27 mouse cellular contexts compared by ENCODE assay signal in the genomic region with DNA sequence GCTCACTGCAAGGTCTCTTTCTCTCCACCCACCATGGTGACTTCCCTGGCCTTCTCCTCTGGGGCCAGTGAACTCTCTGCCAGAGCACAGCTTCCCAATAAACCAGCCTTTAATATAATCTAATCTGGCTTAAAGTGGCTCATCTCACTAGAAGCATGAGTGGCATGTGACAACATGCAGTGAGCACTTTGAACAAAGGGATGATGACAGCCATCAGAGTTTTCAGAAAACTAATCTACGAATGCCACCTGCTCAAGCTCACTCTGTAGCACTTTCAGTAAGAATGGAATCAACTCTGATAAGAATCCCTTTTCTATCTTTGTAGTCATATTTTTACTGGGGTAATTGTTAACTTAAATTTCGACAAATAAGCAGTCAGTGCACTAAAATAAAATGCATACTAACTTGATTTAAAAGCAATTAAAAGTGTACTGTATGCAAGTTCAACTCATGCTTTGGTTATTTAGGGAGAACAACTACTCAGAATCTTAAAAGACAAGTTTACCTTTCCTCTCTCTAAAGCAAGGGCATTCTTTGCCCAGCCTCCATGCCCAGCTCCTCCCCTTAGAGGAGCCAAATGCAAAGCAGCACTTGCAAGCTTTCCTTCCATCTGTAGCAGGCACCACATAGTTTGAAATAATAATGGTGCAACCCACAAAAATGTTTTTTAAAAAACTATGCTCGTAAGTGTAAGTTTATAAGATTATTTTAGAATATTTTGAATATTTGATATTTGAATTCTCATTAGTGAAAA. TPM values are rescaled to one million over a fixed set of nuclear protein-coding genes. Genes with fewer than 3 reads are reported as not detected.
DNase-seq lines count a peak whose midpoint lies in the region; ATAC-seq lines count a peak whose summit lies in the region.
"Had no signal": no experiment of that assay in that cellular context is flagged by ENCODE, and none has a peak within 500 bp of the region (broad histone marks: within the 10 kb centered on the region; RNA-seq: fewer than 3 reads in every experiment).

No protein-coding gene starts in this region.

- WGBS in heart, embryonic 16.5 days = 54% methylated on average over 3 of the region's 3 CpGs
- 49% methylated on average over 3 of the region's 3 CpGs for WGBS in heart, embryonic 10.5 days
- 60% methylated on average over 3 of the region's 3 CpGs for WGBS in midbrain, embryonic 16.5 days
- 60% methylated on average over 3 of the region's 3 CpGs for WGBS in midbrain, embryonic 14.5 days
- 85% methylated on average over 3 of the region's 3 CpGs for WGBS in neural tube, embryonic 15.5 days

- peak; percentile 55; the same call in 1 of the 2 replicates for ATAC-seq in heart, embryonic 16.5 days (replicated peaks; ENCODE audit: extremely low read depth, insufficient read depth, low FRiP score)
- peak; percentile 26; the same call in 1 of the 2 replicates for ATAC-seq in midbrain, embryonic 16.5 days
- ATAC-seq in midbrain, embryonic 14.5 days (ENCODE audit: low FRiP score, low TSS enrichment) = no peak
- ATAC-seq in megakaryocyte progenitor cell, adult 5-6 weeks (replicated peaks; ENCODE audit: poor library complexity) = peak; percentile 93
- ATAC-seq in neural tube, embryonic 15.5 days (ENCODE audit: low FRiP score) = no peak
- no peak for ATAC-seq in granulocyte monocyte progenitor cell, adult 5-6 weeks (replicated peaks; ENCODE audit: poor library complexity, severe bottlenecking)
- ATAC-seq: inflammation-experienced regulatory T-cells, adult 6 months; lung, postnatal 0 days had no signal

- no peak overlapping the region for H3K9ac ChIP-seq in heart, embryonic 16.5 days (ENCODE audit: low read length)
- H3K9ac ChIP-seq in midbrain, embryonic 16.5 days (ENCODE audit: low read depth, low read length) = no peak overlapping the region
- no peak overlapping the region for H3K9ac ChIP-seq in midbrain, embryonic 14.5 days (replicated peaks; ENCODE audit: low read length)
- H3K9ac ChIP-seq in neural tube, embryonic 15.5 days (replicated peaks) = no peak overlapping the region
- H3K9ac ChIP-seq: hindbrain, embryonic 12.5 days; limb, embryonic 15.5 days; neural tube, embryonic 12.5 days had no signal

- peaks cover 2% of the 10 kb centered on the region; the same call in 1 of the 2 replicates for H3K27me3 ChIP-seq in heart, embryonic 16.5 days (ENCODE audit: control insufficient read depth, insufficient read depth, low read length)
- H3K27me3 ChIP-seq in heart, embryonic 10.5 days (ENCODE audit: insufficient read depth, poor library complexity, severe bottlenecking) = no peaks in the 10 kb centered on the region
- no peaks in the 10 kb centered on the region for H3K27me3 ChIP-seq in midbrain, embryonic 16.5 days (ENCODE audit: control insufficient read depth, insufficient read depth, low read depth, low read length)
- no peaks in the 10 kb centered on the region for H3K27me3 ChIP-seq in midbrain, embryonic 14.5 days (ENCODE audit: control insufficient read depth, insufficient read depth, low read length)
- H3K27me3 ChIP-seq in neural tube, embryonic 15.5 days (replicated peaks) = no peaks in the 10 kb centered on the region
- H3K27me3 ChIP-seq: hindbrain, embryonic 12.5 days; limb, embryonic 15.5 days; neural tube, embryonic 12.5 days had no signal

- peak overlapping the region; percentile 21; the same call in 1 of the 2 replicates for H3K4me2 ChIP-seq in heart, embryonic 16.5 days (ENCODE audit: low read depth, low read length)
- H3K4me2 ChIP-seq in midbrain, embryonic 16.5 days (ENCODE audit: low read length) = no peak overlapping the region
- no peak overlapping the region for H3K4me2 ChIP-seq in midbrain, embryonic 14.5 days (ENCODE audit: low read length)
- H3K4me2 ChIP-seq in neural tube, embryonic 15.5 days = no peak overlapping the region
- H3K4me2 ChIP-seq: hindbrain, embryonic 12.5 days; limb, embryonic 15.5 days; midbrain, embryonic 11.5 days; neural tube, embryonic 12.5 days had no signal

- no peaks in the 10 kb centered on the region for H3K9me3 ChIP-seq in heart, embryonic 16.5 days (replicated peaks; ENCODE audit: control insufficient read depth, low read length)
- H3K9me3 ChIP-seq in heart, embryonic 10.5 days = no peaks in the 10 kb centered on the region
- H3K9me3 ChIP-seq in midbrain, embryonic 16.5 days (replicated peaks; ENCODE audit: control insufficient read depth, low read length, poor library complexity, severe bottlenecking) = no peaks in the 10 kb centered on the region
- H3K9me3 ChIP-seq in midbrain, embryonic 14.5 days (ENCODE audit: control insufficient read depth, low read length) = no peaks in the 10 kb centered on the region
- no peaks in the 10 kb centered on the region for H3K9me3 ChIP-seq in neural tube, embryonic 15.5 days (replicated peaks)
- H3K9me3 ChIP-seq: embryonic facial prominence, embryonic 10.5 days; hindbrain, embryonic 12.5 days; limb, embryonic 15.5 days; neural tube, embryonic 12.5 days had no signal

- no peak for DNase-seq in heart, embryonic 10.5 days (ENCODE audit: low spot score)
- no peak for DNase-seq in midbrain, embryonic 14.5 days
- DNase-seq in c-Kit-positive CD71-positive TER-119-positive erythroid progenitor cells, embryonic 14.5 days (ENCODE audit: low spot score) = peak; percentile 48
- DNase-seq: adrenal gland, postnatal 25 days; cerebellum, adult 11 months; cerebellum, postnatal 10 days; gastrocnemius, postnatal 14 days; kidney, adult 18-20 months; layer of hippocampus, adult 9-11 months; left cerebral cortex, postnatal 4 days; right cerebral cortex, adult 18-20 months; right cerebral cortex, postnatal 4 days; thymus, postnatal 14 days had no signal

- H3K27ac ChIP-seq in heart, embryonic 16.5 days (ENCODE audit: low read length) = no peak overlapping the region
- H3K27ac ChIP-seq in heart, embryonic 10.5 days = no peak overlapping the region
- H3K27ac ChIP-seq in midbrain, embryonic 16.5 days (ENCODE audit: low read length) = no peak overlapping the region
- no peak overlapping the region for H3K27ac ChIP-seq in midbrain, embryonic 14.5 days (replicated peaks; ENCODE audit: low read depth, low read length)
- H3K27ac ChIP-seq in neural tube, embryonic 15.5 days (replicated peaks) = no peak overlapping the region
- H3K27ac ChIP-seq: embryonic facial prominence, embryonic 10.5 days; hindbrain, embryonic 12.5 days; left cerebral cortex, adult 2 months; limb, embryonic 15.5 days; macrophage; neural tube, embryonic 12.5 days had no signal

- H3K36me3 ChIP-seq in heart, embryonic 16.5 days (ENCODE audit: control insufficient read depth, insufficient read depth) = no peaks in the 10 kb centered on the region
- no peaks in the 10 kb centered on the region for H3K36me3 ChIP-seq in heart, embryonic 10.5 days
- H3K36me3 ChIP-seq in midbrain, embryonic 16.5 days (ENCODE audit: control insufficient read depth, insufficient read depth, low read length) = no peaks in the 10 kb centered on the region
- no peaks in the 10 kb centered on the region for H3K36me3 ChIP-seq in midbrain, embryonic 14.5 days (ENCODE audit: control insufficient read depth, insufficient read depth, low read length)
- H3K36me3 ChIP-seq in neural tube, embryonic 15.5 days = no peaks in the 10 kb centered on the region
- H3K36me3 ChIP-seq: embryonic facial prominence, embryonic 10.5 days; hindbrain, embryonic 12.5 days; limb, embryonic 15.5 days; neural tube, embryonic 12.5 days had no signal

- H3K4me1 ChIP-seq in heart, embryonic 16.5 days (ENCODE audit: control insufficient read depth, insufficient read depth, low read length) = peaks cover 10% of the 10 kb centered on the region
- peaks cover 18% of the 10 kb centered on the region for H3K4me1 ChIP-seq in heart, embryonic 10.5 days
- peaks cover 5% of the 10 kb centered on the region for H3K4me1 ChIP-seq in midbrain, embryonic 16.5 days (ENCODE audit: control insufficient read depth, insufficient read depth, low read length)
- peaks cover 17% of the 10 kb centered on the region for H3K4me1 ChIP-seq in midbrain, embryonic 14.5 days (ENCODE audit: control insufficient read depth, insufficient read depth, low read length)
- peaks cover 3% of the 10 kb centered on the region; the same call in 1 of the 2 replicates for H3K4me1 ChIP-seq in neural tube, embryonic 15.5 days

- no peak overlapping the region for H3K4me3 ChIP-seq in heart, embryonic 16.5 days (ENCODE audit: low read length)
- H3K4me3 ChIP-seq in heart, embryonic 10.5 days = no peak overlapping the region
- H3K4me3 ChIP-seq in midbrain, embryonic 16.5 days (ENCODE audit: low read depth, low read length) = no peak overlapping the region
- no peak overlapping the region for H3K4me3 ChIP-seq in midbrain, embryonic 14.5 days (replicated peaks; ENCODE audit: low read depth, low read length)
- H3K4me3 ChIP-seq in neural tube, embryonic 15.5 days (replicated peaks) = no peak overlapping the region
- H3K4me3 ChIP-seq: embryonic facial prominence, embryonic 10.5 days; hindbrain, embryonic 12.5 days; left cerebral cortex, adult 2 months; limb, embryonic 15.5 days; neural tube, embryonic 12.5 days had no signal

RNA-seq across cellular contexts. Expression of gene Ndufs4, which starts 43.7 kb away (rescaled TPM):
- 409 and 418 TPM in 2 replicates for polyA plus RNA-seq in heart, embryonic 16.5 days (2015; fragmentation: Nextera tagmentation; extraction: Ambion mirVana)
- 318 and 348 TPM in 2 replicates for polyA plus RNA-seq in heart, embryonic 10.5 days (2016; fragmentation: Nextera tagmentation; extraction: Ambion mirVana)
- polyA plus RNA-seq in midbrain, embryonic 16.5 days (2015; fragmentation: Nextera tagmentation; extraction: Ambion mirVana) = 363 and 373 TPM in 2 replicates
- polyA plus RNA-seq in midbrain, embryonic 14.5 days (2014; fragmentation: Nextera tagmentation; extraction: Ambion mirVana) = 370 and 406 TPM in 2 replicates
- total RNA-seq in megakaryocyte progenitor cell, adult 5-6 weeks (2015) = 172 and 185 TPM in 2 replicates
- total RNA-seq in megakaryocyte progenitor cell, adult 5-6 weeks (2017) = 143 and 155 TPM in 2 replicates
- 363 and 402 TPM in 2 replicates for polyA plus RNA-seq in neural tube, embryonic 15.5 days (2015; fragmentation: Nextera tagmentation; extraction: Ambion mirVana)
- total RNA-seq in granulocyte monocyte progenitor cell, adult 5-6 weeks (2014; fragmentation: Nextera tagmentation) = 141 and 160 TPM in 2 replicates
- 137 and 177 TPM in 2 replicates for total RNA-seq in granulocyte monocyte progenitor cell, adult 5-6 weeks (2017)

Comparison
In these comparisons a context has a peak if more than half of its experiments do, and no peak if none do; other contexts are left out.
1. ATAC-seq: peak in heart, embryonic 16.5 days (single experiment), midbrain, embryonic 16.5 days (single experiment) and megakaryocyte progenitor cell, adult 5-6 weeks (single experiment); none in midbrain, embryonic 14.5 days (single experiment), neural tube, embryonic 15.5 days (single experiment) and granulocyte monocyte progenitor cell, adult 5-6 weeks (single experiment).